Mouse (Mus musculus) urinary bladder, postnatal 4 days (tissue): Measurements from ENCODE around the gene Btn1a1.
A peak's percentile ranks its signal among the peaks of the same experiment; 100 is the strongest.

Experiments
- DNase-seq, 2 experiments: peaks; one replicate each; pipeline ENCODE4 v3.0.0; 2021 to 2022; ENCODE audit warnings: low spot score in 2 of 2

Gene Btn1a1

DNA sequence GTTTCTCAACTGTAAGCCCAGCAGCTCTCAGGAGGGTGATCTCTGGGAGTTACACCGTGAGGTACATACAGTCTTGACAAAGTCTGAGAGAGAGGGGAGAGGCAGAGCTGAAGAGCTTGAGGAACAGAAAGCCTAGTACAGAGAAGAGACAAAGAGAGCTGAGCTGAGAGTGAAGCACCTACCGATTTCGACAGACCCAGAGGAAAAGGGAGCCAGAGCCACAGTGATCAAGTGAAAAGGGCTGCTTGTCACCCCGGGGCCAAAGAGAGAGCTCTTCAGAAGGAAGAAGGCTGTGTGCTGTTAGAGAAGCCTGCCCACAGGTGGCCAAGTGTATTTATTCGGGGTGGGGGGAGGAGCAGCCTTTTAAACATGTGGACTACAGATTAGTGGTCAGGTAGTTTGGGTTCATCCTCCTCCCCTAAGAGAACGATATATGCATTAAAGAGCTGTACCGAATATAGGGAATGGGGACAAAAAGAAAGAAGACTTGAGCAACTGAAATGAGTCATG lies at the start of gene Btn1a1:
Gene Btn1a1 (minus strand): TSS at position 302 of the 510 bp plus-strand sequence.
- no peak for DNase-seq

- DNase-seq: no peak
These were observed 49.6 kb upstream of the Btn1a1 start for GRCm38 (mm10) chr13:23515281-23515680.

DNA sequence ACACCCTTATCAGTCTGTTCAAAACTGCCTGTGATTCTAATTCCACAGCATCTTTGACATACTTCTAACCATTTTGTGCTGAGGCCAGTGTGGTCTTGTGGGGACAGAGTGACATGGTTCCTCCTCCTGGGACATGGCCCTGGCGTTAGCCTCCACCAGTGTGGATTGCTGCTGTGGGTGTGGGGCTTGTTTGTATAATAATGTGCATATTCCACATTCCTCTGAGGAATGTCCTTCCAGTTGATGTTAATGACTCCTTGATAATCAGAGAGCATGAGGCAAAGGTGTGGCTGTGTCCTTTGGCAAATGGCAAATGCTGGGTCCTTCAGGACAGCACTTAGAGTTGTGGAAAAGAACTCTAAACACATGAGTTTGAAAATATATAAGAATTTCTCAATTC lies 47.8 kb upstream of the Btn1a1 start:
- no peak for DNase-seq

DNA sequence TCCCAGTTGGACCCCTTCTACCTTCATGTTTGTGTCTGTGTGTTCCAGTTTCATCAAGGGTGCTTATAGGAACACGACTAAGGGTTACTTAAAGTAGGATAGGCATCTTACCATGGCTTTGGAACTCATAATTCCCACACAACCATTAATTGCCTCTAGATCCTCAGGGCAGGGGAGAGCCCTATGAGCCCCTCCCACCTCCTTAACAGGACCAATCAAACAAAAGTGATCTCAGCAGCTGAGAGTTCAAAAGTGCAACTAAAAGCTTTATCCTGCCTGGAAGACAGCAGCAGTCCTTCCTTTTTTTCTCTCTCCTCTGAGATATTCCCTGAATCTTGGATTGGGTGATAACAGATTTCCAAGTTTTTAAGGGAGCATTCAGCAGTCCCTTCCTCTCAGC lies 44.4 kb upstream of the Btn1a1 start:
- DNase-seq: no peak

DNA sequence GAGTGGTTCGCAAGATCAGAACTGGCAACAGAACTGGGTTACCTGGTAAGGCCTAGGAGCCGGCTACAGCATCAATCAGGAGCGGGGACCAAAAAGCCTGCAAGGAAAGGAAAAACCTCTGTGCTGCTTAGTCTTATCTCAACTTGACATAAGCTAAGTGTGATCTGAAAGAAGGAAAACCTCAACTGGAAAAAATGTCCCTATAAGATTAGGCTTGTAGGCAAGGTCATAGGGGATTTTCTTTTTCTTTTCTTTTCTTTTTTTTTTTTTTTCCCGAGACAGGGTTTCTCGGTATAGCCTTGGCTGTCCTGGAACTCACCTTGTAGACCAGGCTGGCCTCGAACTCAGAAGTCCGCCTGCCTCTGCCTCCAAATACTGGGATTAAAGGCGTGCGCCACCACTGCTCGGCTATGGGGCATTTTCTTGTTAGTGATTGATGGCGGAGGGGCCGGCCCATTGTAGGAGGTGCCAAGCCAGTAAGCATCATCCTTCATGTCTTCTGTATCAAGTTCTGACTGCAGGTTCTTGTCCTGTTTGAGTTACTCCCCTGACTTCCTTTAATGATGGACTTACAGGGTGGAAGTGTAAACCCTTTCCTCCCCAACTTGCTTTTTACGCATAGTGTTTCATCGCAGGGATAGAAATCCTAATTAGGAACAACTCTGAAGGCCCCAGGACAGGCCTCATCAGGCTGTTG lies 41.3 kb upstream of the Btn1a1 start:
- DNase-seq: no peak

DNA sequence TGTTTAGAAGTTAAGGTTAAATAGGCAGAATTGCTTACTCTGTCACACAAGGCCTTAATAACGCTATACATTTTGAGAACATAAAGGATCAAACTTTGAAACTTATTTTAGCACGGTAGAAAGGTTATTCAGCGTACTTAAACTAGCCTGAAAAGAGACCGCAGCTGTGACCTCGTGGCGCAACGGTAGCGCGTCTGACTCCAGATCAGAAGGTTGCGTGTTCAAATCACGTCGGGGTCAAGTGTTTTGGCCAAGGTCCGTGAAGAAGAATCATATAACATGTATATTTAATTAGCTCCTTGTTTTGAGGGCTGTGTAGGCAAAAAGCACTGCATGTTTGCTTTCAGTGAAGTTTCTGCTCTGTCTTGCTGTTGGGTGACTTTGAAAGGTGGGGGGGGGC lies 40.6 kb upstream of the Btn1a1 start:
- DNase-seq: peak in 1 of 2 experiments; percentile 61

- no peak for DNase-seq
These were observed 40.1 kb upstream of the Btn1a1 start for GRCm38 (mm10) chr13:23505662-23506345.

DNA sequence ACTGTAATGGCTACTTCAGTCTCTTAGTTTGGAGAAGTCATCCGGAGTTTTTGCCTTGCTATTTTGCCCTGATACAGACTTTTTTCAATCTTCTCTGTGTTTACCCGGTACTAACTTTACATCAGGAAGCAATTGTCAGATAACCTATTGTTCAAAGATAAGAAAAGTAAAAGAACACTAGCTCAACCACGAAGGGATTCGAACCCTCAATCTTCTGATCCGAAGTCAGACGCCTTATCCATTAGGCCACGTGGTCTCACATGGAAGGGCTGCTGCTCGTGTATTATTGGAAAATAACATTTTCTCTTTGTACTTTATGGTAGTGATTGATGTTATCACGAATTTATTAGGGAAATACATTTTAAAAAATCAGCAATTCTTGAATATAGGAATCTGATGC lies 38.1 kb upstream of the Btn1a1 start:
- DNase-seq: no peak

DNA sequence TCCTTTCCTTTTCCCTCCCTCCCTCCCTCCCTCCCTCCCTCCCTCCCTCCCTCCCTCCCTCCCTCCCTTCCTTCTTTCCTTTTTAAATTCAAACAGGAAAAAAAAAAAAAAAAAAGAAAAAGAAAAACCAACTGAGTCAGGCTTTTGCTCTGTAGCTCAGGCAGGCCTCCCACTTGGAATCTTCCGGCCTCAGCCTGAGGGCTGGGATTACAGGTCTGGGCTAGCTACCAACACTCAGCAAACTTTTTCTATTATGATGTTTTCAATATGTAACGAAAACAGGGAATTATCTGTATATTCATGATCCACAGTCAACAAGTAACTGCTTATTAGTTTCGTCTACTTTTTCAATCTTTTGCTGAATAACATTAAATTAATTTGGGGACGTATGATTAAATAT lies 37.2 kb upstream of the Btn1a1 start:
- DNase-seq: no peak

DNA sequence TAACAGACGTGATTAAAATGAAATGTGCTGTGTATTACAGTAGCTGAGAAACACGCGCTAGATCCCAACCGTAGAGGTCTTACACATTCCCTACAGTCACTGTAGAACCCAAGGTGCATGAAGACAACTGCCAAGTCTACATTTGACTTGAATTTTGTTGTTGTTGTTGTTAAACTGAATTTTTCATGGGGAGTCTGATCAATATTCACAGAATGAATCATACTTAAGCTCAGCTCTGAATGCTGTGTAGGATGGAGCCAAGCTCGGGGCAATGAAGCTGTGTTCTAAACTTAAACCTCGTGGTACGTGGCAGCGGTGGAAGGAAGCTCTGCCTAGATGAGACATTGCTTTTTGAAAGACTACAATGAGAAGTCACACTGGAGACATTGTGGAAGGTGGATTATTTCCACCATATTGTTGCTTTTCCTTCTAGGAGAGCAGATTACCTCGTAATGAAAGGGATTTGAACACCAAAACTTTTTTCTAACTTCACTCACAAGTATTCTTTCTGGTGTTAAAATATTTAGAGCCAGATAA lies 36.4 kb upstream of the Btn1a1 start:
- DNase-seq: no peak

- DNase-seq: no peak
These were observed 35.8 kb upstream of the Btn1a1 start for GRCm38 (mm10) chr13:23501511-23501910.

DNA sequence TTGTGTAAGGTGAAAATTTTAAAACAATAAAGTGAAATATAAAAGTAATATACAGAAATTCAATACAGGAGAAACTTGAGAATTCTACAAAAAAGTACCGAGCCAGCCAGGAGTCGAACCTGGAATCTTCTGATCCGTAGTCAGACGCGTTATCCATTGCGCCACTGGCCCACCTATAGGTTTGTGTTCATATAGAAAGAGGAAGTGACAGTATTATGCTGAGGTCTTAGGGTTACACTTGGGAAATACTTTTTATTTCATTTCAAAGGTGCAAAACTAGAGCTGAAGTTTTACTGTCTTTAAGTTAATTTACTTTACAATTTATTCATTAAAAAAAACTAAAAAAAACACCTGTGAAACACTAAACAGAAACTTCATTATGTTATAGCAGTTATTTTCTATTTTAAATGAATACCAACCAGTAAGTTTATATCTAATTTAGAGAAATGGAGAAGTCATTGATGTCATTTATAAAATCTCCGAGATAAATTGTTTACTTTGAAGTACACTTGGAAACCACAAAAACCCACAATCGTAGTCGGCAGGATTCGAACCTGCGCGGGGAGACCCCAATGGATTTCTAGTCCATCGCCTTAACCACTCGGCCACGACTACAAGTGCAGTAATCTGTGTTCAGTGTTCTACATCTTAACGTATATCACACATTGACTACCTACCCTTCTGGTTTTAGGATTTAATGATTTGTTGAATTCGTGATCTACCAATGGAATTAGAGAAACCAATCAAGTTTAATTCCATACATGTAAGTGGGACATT lies 34.9 kb upstream of the Btn1a1 start:
- no peak for DNase-seq

- no peak for DNase-seq
These were observed 34.2 kb upstream of the Btn1a1 start for GRCm38 (mm10) chr13:23499943-23500342.

DNA sequence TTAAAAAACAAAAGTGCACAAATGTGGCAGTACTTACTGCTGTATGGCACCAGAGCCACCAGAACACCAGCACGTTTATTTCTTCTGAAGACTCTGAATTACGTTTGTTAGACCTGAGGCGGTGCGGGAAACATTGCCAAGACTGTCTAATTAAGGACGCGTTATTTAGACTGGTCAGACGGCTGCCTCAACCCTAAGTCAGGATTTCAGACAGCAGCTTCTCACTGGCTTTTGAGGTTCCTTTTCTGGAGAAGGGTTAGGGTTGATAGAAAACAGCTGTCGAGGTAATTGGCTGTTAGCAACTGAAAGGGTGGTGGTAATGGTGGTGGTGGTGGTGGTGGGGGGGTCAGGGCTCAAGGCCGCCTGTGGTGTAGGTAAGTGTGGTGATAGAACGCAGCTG lies 33.0 kb upstream of the Btn1a1 start:
- DNase-seq: no peak

DNA sequence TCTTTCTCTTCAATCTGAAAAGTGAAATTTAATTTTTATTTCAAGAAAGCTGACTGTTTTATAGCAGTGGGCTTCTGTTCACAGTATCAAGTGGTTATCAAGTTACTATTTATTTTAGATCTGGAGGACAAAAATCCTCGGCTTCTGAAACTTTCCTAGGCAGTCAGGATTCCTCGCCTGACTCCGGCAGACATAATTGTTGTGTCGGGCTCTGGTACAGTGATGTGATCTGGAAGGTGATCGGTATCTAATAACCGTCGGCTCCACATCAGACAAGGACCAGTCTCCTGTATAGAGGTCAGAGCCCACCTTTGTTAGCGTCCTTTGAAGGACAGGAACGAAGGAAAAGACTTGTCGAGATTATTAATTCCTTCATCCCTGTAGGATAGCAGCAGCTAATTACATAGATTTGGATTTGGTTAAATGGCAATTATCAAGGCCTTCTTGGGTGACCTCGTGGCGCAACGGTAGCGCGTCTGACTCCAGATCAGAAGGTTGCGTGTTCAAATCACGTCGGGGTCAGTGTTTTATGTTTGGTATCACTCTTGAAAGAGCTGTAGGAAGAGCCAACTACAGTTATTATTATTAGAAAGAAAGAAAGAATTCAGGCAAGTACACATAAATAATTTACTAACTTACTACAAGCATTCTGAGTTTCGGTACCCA lies 32.1 kb upstream of the Btn1a1 start:
- no peak for DNase-seq

DNA sequence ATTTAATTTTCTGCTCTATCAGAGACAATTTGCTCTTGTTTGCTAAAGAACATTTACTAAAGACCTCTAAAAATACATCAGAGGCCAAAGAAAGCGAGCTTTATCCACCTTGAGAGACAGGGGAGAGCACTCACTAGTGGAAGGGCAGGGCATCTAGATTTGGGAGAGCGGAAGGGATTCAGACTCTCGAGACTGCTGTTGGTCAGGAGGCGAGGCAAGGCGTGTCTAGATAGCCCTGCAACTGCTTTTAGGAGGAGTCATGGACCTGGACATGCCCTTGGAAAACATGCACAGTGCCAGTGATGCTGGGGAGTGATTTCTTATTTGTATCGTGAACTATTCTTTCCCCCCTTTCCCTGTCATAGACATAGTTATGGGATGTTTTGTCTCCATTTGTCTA lies 29.8 kb upstream of the Btn1a1 start:
- DNase-seq: no peak

- DNase-seq: no peak
These were observed 26.3 kb upstream of the Btn1a1 start for GRCm38 (mm10) chr13:23491990-23492389.

DNA sequence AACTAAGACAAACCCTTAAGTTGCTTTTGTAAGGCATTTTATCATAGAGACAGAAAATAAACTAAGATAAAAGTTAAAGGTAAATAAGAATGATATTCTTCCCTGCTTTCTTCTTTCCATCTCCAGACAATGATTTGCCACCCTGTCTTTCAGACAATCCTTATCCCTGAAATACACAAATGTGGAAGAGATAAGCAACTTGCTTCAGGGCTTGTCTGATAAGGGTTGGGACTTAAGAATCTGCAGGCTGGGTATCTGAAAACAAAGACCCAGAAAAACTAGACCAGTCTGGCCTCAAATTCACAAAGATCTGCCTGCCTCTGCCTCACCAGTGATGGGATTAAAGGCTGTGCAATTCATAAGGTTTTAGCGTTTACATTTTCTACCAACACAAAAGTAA lies 25.6 kb upstream of the Btn1a1 start:
- DNase-seq: no peak

DNA sequence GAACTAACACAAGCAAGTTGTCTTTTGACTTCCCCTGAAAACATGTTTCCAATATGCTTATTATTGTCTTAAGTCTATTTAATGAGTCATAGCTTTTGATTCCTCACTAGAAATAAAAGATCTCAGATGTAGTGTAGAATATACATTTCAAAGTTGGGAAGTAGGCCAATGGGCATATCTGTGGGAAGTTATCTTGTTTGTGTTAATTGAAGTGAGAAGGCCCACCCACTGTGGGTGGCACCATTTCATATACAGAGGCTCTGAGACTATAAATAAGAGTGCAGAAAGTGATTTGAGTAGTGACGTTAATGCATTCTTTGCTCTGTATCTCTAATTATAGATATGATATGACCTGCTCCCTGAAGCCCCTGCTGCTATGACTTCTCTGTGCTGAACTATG lies 25.2 kb upstream of the Btn1a1 start:
- DNase-seq: no peak

GRCm38 (mm10) chr13:23488400-23489322 lies 23.0 kb upstream of the Btn1a1 start, which contains the start of gene Btn2a2:
TSS of gene Btn2a2 (minus strand) at chr13:23488857.
- peak; percentile 41 to 61 for DNase-seq

GRCm38 (mm10) chr13:23485271-23485670 lies 19.6 kb upstream of the Btn1a1 start:
- no peak for DNase-seq
